Mouse (Mus musculus): ENCODE measurements around the gene Mis18a.
A peak's percentile ranks its signal among the peaks of the same experiment; 100 is the strongest.

The Mis18a gene

DNA sequence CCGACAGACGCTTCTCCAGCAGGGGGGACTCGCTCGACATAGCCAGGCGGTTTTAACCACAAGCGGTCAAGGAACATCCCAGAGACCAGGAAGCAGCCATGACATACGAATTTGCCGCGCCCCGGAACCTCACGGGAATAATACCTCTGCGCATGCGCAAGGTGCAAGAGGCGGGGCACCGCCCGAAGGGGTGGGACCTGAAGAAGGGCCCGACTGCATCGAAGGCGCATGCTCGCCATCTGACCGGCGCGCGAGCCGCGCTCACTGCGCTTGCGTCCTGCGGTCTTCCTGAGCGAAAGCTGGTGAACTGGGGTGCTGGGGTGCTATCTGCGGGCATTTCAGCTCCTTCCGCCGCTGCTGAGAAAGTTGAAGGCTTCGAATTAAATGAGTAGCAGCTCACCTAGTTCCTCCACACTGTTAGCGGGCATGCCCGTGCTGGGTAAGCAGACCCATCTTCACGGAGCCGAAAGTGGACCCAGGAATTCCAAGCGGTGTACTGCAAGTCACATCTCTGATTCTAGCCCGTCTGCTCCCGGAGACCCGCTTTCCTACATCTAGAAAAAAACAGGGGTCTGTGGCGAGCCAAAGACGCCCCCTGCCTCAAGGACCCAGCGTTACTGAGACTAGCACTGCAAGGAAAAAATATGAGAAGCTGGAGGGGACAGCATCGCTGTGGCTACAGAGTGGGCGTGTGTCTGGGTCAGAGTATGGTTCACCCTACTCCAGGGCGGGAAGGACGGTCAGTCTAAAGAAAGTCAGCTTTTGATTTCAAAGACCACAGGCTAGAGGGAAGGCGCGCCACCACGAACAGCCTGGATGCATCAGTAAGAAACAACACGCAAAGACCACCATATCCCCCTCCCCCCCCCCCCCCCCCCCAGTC, at the start of gene Mis18a:
TSS of gene Mis18a (minus strand) at position 172 of the 883 bp plus-strand sequence.
- peak; percentile 96 for DNase-seq (ENCODE audit: low spot score)

DNA sequence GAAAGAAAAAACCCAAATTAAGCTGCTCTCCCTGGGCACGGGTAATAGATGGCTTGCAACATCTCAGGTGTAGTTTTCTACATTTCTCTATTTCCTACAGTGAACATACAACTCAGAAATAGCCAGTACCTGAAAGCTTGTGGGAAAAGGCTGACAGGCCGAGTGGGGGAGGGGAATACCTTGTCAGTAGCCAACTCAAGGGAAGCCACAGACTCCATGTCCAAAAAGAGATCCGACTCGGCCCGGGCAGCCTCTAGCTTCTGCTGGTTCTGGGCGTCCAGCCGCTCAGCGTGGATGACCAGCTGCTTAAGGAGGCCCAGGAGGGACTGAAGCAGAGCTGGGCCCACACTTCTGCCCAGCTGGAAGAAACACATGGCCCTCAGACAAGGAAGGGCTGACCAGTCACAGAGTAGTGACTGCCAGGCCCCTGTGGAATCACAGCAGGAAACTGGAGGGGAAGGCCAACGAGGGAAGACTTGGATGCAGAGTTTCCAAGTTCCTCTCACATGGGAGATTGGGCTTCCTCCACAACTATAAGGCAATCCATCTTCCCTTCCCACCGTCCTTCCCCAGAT, 48.8 kb upstream of the Mis18a start:
- no peak for DNase-seq (ENCODE audit: low spot score)

DNA sequence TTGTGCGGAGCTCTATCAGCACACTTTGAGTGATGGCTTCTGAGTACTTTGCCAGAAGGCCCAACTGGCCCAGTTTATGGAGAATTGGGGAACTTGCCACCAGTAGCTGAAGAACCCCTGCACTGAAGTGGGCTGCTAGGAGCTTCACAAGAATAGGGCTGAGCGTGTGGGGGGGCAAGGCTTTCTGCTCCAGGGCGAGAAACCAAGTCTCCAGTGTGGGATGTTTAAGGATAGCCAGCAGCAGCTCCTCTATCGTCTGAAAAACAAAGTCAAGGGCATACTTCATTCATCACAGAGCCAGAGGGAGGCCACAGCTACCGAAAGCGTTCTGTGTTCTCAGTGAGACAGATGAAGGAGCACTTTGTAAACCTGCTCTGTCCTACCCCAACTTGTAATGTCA, 47.4 kb upstream of the Mis18a start:
- DNase-seq (ENCODE audit: low spot score): no peak

- no peak for DNase-seq (ENCODE audit: low spot score)
These were observed 47.0 kb upstream of the Mis18a start for GRCm38 (mm10) chr16:90774216-90774615.

- DNase-seq (ENCODE audit: low spot score): no peak
These were observed 39.8 kb upstream of the Mis18a start for GRCm38 (mm10) chr16:90766919-90767454.

DNA sequence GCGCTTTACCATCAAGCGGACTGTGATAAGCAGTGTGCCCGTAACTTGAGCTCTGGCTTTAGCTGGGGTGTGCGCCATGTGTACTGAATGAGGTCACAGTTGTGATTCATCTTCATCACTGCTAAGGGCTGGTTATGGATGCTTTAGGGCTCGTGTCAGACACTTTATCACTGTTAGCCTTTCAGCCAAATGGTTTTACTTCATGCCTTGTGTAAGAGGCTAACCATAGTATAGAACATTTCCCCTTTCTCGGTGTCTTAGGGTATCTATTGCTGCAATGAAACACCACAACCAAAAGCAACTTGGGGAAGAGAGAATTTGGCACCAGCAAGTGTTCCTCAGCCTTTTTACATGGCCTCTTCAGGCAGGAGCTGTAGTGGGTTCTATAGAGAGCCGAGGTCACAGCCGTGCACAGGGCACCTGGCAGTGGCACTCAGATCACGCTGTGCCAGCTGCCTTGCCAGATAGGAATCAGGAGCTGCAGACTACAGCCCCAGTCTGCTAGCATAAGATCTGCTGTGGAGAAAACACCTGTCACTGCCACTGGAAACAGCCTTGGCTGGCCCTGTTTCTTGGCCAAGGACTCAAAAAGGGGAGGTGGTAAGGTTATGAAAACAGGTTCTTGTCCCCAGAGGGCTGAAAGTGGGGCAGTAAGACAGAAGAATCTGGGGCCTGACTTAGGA, 38.1 kb upstream of the Mis18a start:
- no peak for DNase-seq (ENCODE audit: low spot score)

- no peak for DNase-seq (ENCODE audit: low spot score)
These were observed 33.3 kb upstream of the Mis18a start for GRCm38 (mm10) chr16:90760515-90760914.

- DNase-seq (ENCODE audit: low spot score): no peak
These were observed 32.1 kb upstream of the Mis18a start for GRCm38 (mm10) chr16:90759335-90759734.

DNA sequence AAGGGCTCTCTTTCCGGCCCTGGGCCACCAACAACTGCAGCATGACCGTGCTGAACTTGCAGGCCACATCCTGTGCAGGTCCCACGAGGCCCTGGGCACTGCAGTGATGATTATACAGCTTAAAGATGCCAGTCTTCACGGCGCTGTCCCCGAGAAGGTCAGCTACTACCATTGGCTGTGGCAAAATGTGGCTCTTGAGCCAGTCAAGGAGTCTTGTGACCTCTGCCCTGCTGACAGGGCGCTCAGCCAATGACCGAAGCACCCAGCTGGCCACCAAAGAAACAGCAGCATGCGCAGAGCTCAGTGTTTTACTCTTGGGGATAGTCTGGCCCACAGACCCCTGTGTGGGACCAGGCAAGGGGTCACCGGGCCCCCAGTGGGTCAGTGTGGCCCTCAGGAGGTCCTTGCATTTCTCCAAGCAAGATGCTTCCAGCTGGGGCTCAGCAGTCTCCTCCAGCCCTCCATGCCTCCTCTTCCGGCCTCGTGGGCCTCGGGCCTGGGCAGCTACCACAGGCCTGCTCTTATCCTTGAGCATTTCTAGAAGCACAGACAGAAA, 26.3 kb upstream of the Mis18a start:
- DNase-seq (ENCODE audit: low spot score): no peak

- DNase-seq (ENCODE audit: low spot score): no peak
These were observed 21.0 kb upstream of the Mis18a start for GRCm38 (mm10) chr16:90748169-90748568.

- no peak for DNase-seq (ENCODE audit: low spot score)
These were observed 19.9 kb upstream of the Mis18a start for GRCm38 (mm10) chr16:90747143-90747542.

DNA sequence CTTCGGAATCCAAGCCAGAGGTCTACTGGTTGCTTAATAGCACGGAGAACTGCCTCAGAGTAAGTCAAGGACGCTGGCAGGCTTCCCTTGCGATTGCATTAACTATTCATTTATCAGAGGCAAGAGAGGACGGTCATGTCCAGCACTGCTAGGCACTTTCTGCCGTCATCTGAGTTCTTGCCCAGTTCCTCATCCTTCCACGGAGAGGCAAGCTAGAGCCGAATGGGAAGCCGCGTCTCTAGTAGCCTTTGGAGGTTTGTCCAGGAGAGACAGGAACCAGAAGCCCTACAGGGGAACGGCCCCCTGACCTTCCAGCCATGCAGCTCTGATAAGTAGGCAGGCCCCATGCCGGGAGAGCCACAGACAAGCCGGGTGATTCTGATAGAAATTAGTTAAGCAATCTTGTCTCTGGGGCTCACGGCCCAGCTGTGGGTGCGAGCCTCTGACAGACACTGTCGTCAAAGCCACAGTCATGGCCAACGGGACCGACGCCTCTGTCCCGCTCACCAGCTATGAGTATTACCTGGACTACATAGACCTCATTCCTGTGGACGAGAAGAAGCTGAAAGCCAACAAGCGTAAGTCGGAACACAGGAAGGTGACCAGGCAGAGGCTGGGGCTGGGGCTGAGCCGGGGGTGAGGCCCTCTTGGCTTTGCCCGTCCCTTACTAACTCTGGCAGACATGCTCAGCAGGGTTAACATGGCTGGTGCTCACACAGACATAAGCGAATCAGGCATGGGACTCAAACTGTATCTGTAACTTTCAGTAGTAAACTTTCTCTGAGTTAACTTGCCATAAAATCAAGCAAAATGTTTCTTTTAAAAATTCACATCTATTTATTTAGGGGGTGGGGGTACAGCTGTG, 11.1 kb upstream of the Mis18a start, which contains the start of gene Mrap:
TSS of gene Mrap (plus strand) at position 116 of the 865 bp plus-strand sequence.
- peak; percentile 19 for DNase-seq (ENCODE audit: low spot score)

- DNase-seq (ENCODE audit: low spot score): no peak
These were observed 9.6 kb upstream of the Mis18a start for GRCm38 (mm10) chr16:90736672-90737270.

- DNase-seq (ENCODE audit: low spot score): no peak
These were observed 8.4 kb upstream of the Mis18a start for GRCm38 (mm10) chr16:90735611-90736010.

DNA sequence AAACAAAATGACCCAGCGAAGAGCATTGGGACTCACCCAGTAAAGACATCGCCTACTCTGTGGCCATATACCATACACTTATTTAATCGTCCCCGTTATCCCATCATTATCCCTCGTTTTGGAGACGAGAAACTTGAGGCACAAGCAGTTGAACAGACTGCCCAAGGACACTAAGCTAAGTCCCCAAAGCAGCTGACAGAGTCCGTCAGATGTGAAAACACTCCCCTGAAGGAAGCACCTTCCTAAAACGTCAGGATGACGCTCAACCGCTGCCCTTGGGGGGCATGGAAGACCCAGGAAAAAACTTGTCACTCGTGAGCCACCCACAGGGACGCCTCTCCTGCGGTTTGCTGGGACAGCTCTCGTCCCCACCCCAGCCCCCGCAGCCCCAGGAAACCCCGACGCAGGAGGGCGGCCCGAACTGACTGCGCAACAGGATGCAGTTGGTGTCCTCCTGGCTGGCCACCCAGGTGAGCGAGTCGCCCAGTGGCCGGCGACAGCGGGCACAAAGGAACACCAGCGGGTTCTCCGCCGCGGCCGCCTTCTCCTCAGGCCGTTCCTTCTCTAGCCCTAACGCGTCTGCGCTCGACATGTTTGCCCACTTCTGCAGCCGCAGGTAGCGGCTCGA, 490 bp downstream of the Mis18a start:
- no peak for DNase-seq (ENCODE audit: low spot score)

DNA sequence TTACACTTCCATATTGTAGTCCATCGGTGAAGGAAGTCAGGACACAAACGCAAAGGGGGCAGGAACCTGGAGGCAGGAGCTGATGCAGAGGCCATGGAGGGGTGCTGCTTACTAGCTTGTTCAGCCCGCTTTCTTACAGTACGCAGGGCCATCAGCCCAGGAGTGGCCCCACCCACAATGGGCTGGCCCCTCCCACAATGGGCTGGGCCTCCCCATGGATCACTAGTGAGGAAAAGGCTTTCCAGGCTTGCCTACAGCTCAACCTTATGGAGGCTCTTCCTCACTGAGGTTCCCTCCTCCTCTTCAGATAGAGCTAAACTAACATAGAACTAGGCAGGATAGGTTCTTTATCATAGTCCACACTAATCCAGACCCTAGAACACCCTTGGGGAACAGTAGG, 3.2 kb downstream of the Mis18a start:
- no peak for DNase-seq (ENCODE audit: low spot score)

DNA sequence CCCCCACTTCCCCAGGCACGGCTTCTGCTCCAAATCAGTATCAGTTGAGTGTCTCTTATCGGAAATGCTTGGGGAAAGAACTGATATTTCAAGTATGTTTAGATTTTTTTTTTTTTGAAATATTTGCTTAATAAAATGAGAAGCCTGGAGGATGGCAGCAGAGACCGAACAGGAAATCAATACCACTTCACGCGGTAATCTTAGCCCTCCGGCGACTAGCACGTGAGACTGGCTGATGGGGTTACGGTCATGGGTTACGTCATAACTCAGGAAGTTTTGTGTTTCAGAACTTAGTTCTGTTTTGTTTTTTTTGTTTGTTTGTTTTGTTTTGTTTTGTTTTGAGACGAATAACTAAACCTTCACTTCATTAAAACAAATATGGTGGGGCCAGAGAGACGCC, 16.9 kb downstream of the Mis18a start:
- DNase-seq (ENCODE audit: low spot score): no peak

GRCm38 (mm10) chr16:90709711-90710289, 17.4 kb downstream of the Mis18a start:
- DNase-seq (ENCODE audit: low spot score): peak; percentile 66

DNA sequence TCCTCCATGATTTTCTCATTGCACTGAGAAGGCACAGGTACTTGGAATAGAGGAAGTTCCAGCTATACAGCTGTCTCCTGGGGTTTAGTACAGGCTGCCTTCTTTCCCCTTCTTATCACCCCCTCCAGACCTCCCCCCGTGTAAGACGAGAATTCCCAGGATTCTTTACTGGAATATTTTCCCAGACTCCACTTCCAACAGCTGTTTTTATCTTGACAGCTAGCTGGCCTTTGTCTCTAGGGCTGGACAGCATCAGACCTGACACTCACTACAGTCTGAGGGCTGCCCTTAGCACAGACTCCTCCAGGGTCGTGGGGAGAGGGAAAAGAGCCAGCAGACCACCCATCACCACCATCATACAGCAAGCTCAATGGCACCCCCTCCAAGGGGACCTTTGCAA, 20.9 kb downstream of the Mis18a start:
- no peak for DNase-seq (ENCODE audit: low spot score)

Data from urinary bladder, postnatal 14 days (tissue).